Mouse (Mus musculus): Measurements from ENCODE around the gene Lcn8. TPM values are rescaled to one million over a fixed set of nuclear protein-coding genes. Genes with fewer than 3 reads are reported as not detected.

The Lcn8 gene
- polyA plus RNA-seq, 1 experiment from 2014 or later: not detected

Other genes starting within 250 kb of the Lcn8 start
- 0.56 and 0.97 TPM in 2 replicates for gene Fut7, start 229.9 kb upstream of the Lcn8 start, polyA plus RNA-seq (2015; fragmentation: Nextera tagmentation; extraction: Ambion mirVana)
- 1.4 and 1.6 TPM in 2 replicates for gene Abca2, start 224.4 kb upstream of the Lcn8 start, polyA plus RNA-seq (2015; fragmentation: Nextera tagmentation; extraction: Ambion mirVana)
- 0.21 and 0.25 TPM in 2 replicates for gene Clic3, start 196.3 kb upstream of the Lcn8 start, polyA plus RNA-seq (2015; fragmentation: Nextera tagmentation; extraction: Ambion mirVana)
- 7.2 and 7.7 TPM in 2 replicates for gene Paxx, start 192.0 kb upstream of the Lcn8 start, polyA plus RNA-seq (2015; fragmentation: Nextera tagmentation; extraction: Ambion mirVana)
- 0.38 TPM in 1 of 2 replicates, not detected in the other for gene Ptgds, start 183.1 kb upstream of the Lcn8 start, polyA plus RNA-seq (2015; fragmentation: Nextera tagmentation; extraction: Ambion mirVana)
- gene Lcn12, start 159.2 kb upstream of the Lcn8 start, polyA plus RNA-seq (2015; fragmentation: Nextera tagmentation; extraction: Ambion mirVana): not detected in 2 replicates
- gene Fbxw5, start 152.4 kb upstream of the Lcn8 start, polyA plus RNA-seq (2015; fragmentation: Nextera tagmentation; extraction: Ambion mirVana): 27.9 and 31.1 TPM in 2 replicates
- 25.8 and 26.8 TPM in 2 replicates for gene C8g, start 151.4 kb upstream of the Lcn8 start, polyA plus RNA-seq (2015; fragmentation: Nextera tagmentation; extraction: Ambion mirVana)
- 16.6 and 18.7 TPM in 2 replicates for gene Traf2, start 106.2 kb upstream of the Lcn8 start, polyA plus RNA-seq (2015; fragmentation: Nextera tagmentation; extraction: Ambion mirVana)
- gene Edf1, start 95.3 kb upstream of the Lcn8 start, polyA plus RNA-seq (2015; fragmentation: Nextera tagmentation; extraction: Ambion mirVana): 275 and 306 TPM in 2 replicates
- gene Mamdc4, start 78.3 kb upstream of the Lcn8 start, polyA plus RNA-seq (2015; fragmentation: Nextera tagmentation; extraction: Ambion mirVana): 1.6 and 2.7 TPM in 2 replicates
- 50.2 and 50.3 TPM in 2 replicates for gene Phpt1, start 77.9 kb upstream of the Lcn8 start, polyA plus RNA-seq (2015; fragmentation: Nextera tagmentation; extraction: Ambion mirVana)
- gene Ajm1, start 71.4 kb upstream of the Lcn8 start, polyA plus RNA-seq (2015; fragmentation: Nextera tagmentation; extraction: Ambion mirVana): 0.02 TPM in 1 of 2 replicates, not detected in the other
- 29.7 and 29.8 TPM in 2 replicates for gene Rabl6, start 44.6 kb upstream of the Lcn8 start, polyA plus RNA-seq (2015; fragmentation: Nextera tagmentation; extraction: Ambion mirVana)
- gene Ccdc183, start 35.4 kb upstream of the Lcn8 start, polyA plus RNA-seq (2015; fragmentation: Nextera tagmentation; extraction: Ambion mirVana): 0.09 and 0.14 TPM in 2 replicates
- gene Tmem141, start 31.1 kb upstream of the Lcn8 start, polyA plus RNA-seq (2015; fragmentation: Nextera tagmentation; extraction: Ambion mirVana): 7.8 and 8.3 TPM in 2 replicates
- gene Fcna, start 25.1 kb upstream of the Lcn8 start, polyA plus RNA-seq (2015; fragmentation: Nextera tagmentation; extraction: Ambion mirVana): 34.8 and 37.5 TPM in 2 replicates
- not detected in 2 replicates for gene Lcn5, start 4.8 kb downstream of the Lcn8 start, polyA plus RNA-seq (2015; fragmentation: Nextera tagmentation; extraction: Ambion mirVana)
- not detected in 2 replicates for gene Lcn6, start 23.7 kb downstream of the Lcn8 start, polyA plus RNA-seq (2015; fragmentation: Nextera tagmentation; extraction: Ambion mirVana)
- gene Lcn10, start 29.6 kb downstream of the Lcn8 start, polyA plus RNA-seq (2015; fragmentation: Nextera tagmentation; extraction: Ambion mirVana): not detected in 2 replicates
- gene Obp2a, start 46.9 kb downstream of the Lcn8 start, polyA plus RNA-seq (2015; fragmentation: Nextera tagmentation; extraction: Ambion mirVana): not detected in 2 replicates
- gene Bmyc, start 53.6 kb downstream of the Lcn8 start, polyA plus RNA-seq (2015; fragmentation: Nextera tagmentation; extraction: Ambion mirVana): 12.8 and 13.4 TPM in 2 replicates
- not detected in 2 replicates for gene Obp2b, start 83.9 kb downstream of the Lcn8 start, polyA plus RNA-seq (2015; fragmentation: Nextera tagmentation; extraction: Ambion mirVana)
- gene Lcn3, start 112.4 kb downstream of the Lcn8 start, polyA plus RNA-seq (2015; fragmentation: Nextera tagmentation; extraction: Ambion mirVana): not detected in 2 replicates
- not detected in 2 replicates for gene Lcn11, start 123.9 kb downstream of the Lcn8 start, polyA plus RNA-seq (2015; fragmentation: Nextera tagmentation; extraction: Ambion mirVana)
- not detected in 2 replicates for gene Gm13539, start 129.1 kb downstream of the Lcn8 start, polyA plus RNA-seq (2015; fragmentation: Nextera tagmentation; extraction: Ambion mirVana)
- gene Glt6d1, start 162.7 kb downstream of the Lcn8 start, polyA plus RNA-seq (2015; fragmentation: Nextera tagmentation; extraction: Ambion mirVana): not detected in 2 replicates
- gene Lcn9, start 170.0 kb downstream of the Lcn8 start, polyA plus RNA-seq (2015; fragmentation: Nextera tagmentation; extraction: Ambion mirVana): not detected in 2 replicates
- gene Sohlh1, start 194.1 kb downstream of the Lcn8 start, polyA plus RNA-seq (2015; fragmentation: Nextera tagmentation; extraction: Ambion mirVana): not detected in 2 replicates
- gene Kcnt1, start 210.6 kb downstream of the Lcn8 start, polyA plus RNA-seq (2015; fragmentation: Nextera tagmentation; extraction: Ambion mirVana): 0.09 TPM in 1 of 2 replicates, not detected in the other